Mouse (Mus musculus): Measurements from ENCODE around the gene Trak2.
"Not testable (repeated sequence)": the region's sequence is repeated elsewhere in the genome, so short reads cannot be mapped to it uniquely, and the experiment has no call there.

Trak2 gene

GRCm38 (mm10) chr1:58889826-58890546, 83.2 kb downstream of the Trak2 start:
- DNase-seq (ENCODE audit: low read depth, low spot score) = no peak

GRCm38 (mm10) chr1:58885646-58886045, 87.6 kb downstream of the Trak2 start:
- no peak for DNase-seq (ENCODE audit: low read depth, low spot score)

- DNase-seq (ENCODE audit: low read depth, low spot score) = not testable (repeated sequence)
Measured at GRCm38 (mm10) chr1:58883279-58883678, 90.0 kb downstream of the Trak2 start.

GRCm38 (mm10) chr1:58879291-58879690, 93.9 kb downstream of the Trak2 start:
- DNase-seq (ENCODE audit: low read depth, low spot score) = not testable (repeated sequence)

GRCm38 (mm10) chr1:58876500-58876899, 96.7 kb downstream of the Trak2 start:
- not testable (repeated sequence) for DNase-seq (ENCODE audit: low read depth, low spot score)

GRCm38 (mm10) chr1:58860586-58860985, 112.6 kb downstream of the Trak2 start:
- DNase-seq (ENCODE audit: low read depth, low spot score) = not testable (repeated sequence)

GRCm38 (mm10) chr1:58859738-58860365, 113.4 kb downstream of the Trak2 start:
- peak; percentile 80 for DNase-seq (ENCODE audit: low read depth, low spot score)

- peak; percentile 18 for DNase-seq (ENCODE audit: low read depth, low spot score)
Measured at GRCm38 (mm10) chr1:58859131-58859530, 114.1 kb downstream of the Trak2 start.

GRCm38 (mm10) chr1:58856811-58857210, 116.4 kb downstream of the Trak2 start:
- peak; percentile 92 for DNase-seq (ENCODE audit: low read depth, low spot score)

Measured in 3T3-L1 (cell line).